Mouse (Mus musculus) layer of hippocampus, postnatal 36 days (tissue): ENCODE results near the gene Plgrkt. TPM values are rescaled to one million over a fixed set of nuclear protein-coding genes. Genes with fewer than 3 reads are reported as not detected.
A peak's percentile ranks its signal among the peaks of the same experiment; 100 is the strongest.

Experiments used
- DNase-seq, 2 experiments: peaks; one replicate each; pipeline ENCODE4 v3.0.0; 2022
- total RNA-seq, 2 experiments: library from RNA; stranded (reverse); gene quantifications; 2 replicates each; pipeline ENCODE4 v1.2.3; 2021

Gene Plgrkt
- total RNA-seq, 2 experiments from 2014 or later: 27.9 to 32.1 TPM

GRCm38 (mm10) chr19:29354895-29355877 lies 12.0 kb downstream of the Plgrkt start:
- DNase-seq: peak; percentile 82

GRCm38 (mm10) chr19:29350991-29351390 lies 16.2 kb downstream of the Plgrkt start:
- no peak for DNase-seq

- DNase-seq: no peak
These were observed 21.6 kb downstream of the Plgrkt start for GRCm38 (mm10) chr19:29345636-29346035.

GRCm38 (mm10) chr19:29344868-29345267 lies 22.3 kb downstream of the Plgrkt start:
- DNase-seq: no peak

GRCm38 (mm10) chr19:29342281-29342680 lies 24.9 kb downstream of the Plgrkt start:
- no peak for DNase-seq

- no peak for DNase-seq
These were observed 26.2 kb downstream of the Plgrkt start for GRCm38 (mm10) chr19:29341029-29341428.

- DNase-seq: no peak
These were observed 30.6 kb downstream of the Plgrkt start for GRCm38 (mm10) chr19:29336624-29337023.

GRCm38 (mm10) chr19:29334068-29334745 lies 33.0 kb downstream of the Plgrkt start, which contains the start of gene Rln1:
TSS of gene Rln1 (minus strand) at chr19:29334670.
- peak; percentile 21 to 23 for DNase-seq

GRCm38 (mm10) chr19:29326822-29327552 lies 40.2 kb downstream of the Plgrkt start:
- DNase-seq: no peak

- DNase-seq: no peak
These were observed 40.8 kb downstream of the Plgrkt start for GRCm38 (mm10) chr19:29326396-29326795.

GRCm38 (mm10) chr19:29325852-29326180 lies 41.4 kb downstream of the Plgrkt start:
- DNase-seq: no peak

GRCm38 (mm10) chr19:29325053-29325851 lies 41.9 kb downstream of the Plgrkt start, which contains the start of gene Insl6:
TSS of gene Insl6 (minus strand) at chr19:29325356.
- DNase-seq: peak in 1 of 2 experiments; percentile 16

GRCm38 (mm10) chr19:29323416-29324049 lies 43.7 kb downstream of the Plgrkt start:
- DNase-seq: no peak

- DNase-seq: no peak
These were observed 54.5 kb downstream of the Plgrkt start for GRCm38 (mm10) chr19:29312661-29313060.

- peak; percentile 39 to 43 for DNase-seq
These were observed 55.4 kb downstream of the Plgrkt start for GRCm38 (mm10) chr19:29311791-29312190.

GRCm38 (mm10) chr19:29308832-29309231 lies 58.4 kb downstream of the Plgrkt start:
- no peak for DNase-seq

GRCm38 (mm10) chr19:29302119-29302518 lies 65.1 kb downstream of the Plgrkt start:
- no peak for DNase-seq

GRCm38 (mm10) chr19:29300919-29301318 lies 66.3 kb downstream of the Plgrkt start:
- no peak for DNase-seq
